Mouse (Mus musculus) ZHBTc4 (cell line): ENCODE measurements at regions not wholly inside any gene's neighbourhood (a gene's known extent, or its start where the extent isn't known, plus 50 kb on each side); places are given as distances from the start of the nearest gene placed in this dataset.

ENCODE experiments used
- DNase-seq: peaks from one replicate; pipeline ENCODE4 v3.0.0-alpha.2; 2011; ENCODE audit warnings: low read depth, low spot score

DNA sequence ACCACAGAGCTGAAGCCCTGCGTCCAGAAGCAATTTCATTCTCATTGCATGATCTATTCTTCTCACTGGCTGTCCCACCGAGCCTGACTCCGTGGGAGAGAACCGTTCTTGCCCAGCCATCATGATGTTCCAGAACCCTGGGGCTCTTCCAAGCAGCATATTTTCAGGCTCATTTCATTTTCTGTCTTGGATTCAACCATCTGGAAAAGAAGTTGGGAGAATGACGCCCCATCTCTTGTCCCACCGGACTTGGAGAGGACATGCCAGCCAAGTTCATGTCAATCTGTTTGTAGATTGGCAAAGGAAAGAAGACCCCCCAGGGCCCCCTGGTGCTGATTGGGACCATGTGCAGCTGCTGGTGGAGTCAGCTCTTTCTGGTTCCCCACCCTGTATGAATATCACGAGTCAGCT, 1400.5 kb upstream of the Lrrc6 start:
- no peak for DNase-seq

DNA sequence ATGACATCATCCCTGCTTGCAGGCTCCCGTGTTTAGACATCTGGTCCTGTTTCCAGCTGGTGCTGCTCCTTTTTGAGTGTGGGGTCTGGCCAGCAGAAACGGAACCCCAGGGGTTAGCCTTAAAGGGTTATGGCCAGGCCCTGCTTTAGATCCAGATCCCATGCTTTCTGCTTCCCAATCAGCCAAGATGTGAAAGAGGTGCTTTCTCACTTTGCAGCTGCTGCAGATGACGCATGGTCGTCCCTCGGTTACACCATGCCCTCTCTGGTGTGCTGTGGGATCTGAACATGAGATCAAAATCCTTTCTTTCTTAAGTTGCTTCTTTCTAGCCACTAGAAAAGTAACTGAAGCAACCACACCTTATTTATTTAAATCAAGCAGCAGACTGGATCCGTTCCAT, 1399.1 kb upstream of the Lrrc6 start:
- DNase-seq = no peak

DNA sequence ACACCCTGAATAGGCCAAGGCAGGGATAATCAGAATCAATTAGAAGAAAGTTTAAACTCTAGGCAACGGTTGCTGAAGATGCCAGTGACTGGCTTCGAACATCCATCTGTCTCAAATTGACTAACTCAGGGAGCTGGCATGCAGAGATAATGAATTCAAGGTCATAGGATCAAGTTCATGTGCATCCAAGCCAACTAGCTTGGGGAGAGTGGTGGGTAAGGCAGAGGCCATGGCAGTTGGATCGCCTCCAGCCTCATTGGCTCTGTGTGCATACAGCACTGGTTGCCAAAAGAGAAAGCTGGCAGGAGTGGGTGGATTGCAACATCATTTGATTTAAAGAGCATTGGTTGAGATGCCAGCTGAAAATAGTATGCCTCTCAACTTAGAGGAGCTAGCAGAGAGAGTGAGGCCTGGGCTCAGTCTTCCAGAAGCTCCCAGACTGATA, 1398.3 kb upstream of the Lrrc6 start:
- no peak for DNase-seq

DNA sequence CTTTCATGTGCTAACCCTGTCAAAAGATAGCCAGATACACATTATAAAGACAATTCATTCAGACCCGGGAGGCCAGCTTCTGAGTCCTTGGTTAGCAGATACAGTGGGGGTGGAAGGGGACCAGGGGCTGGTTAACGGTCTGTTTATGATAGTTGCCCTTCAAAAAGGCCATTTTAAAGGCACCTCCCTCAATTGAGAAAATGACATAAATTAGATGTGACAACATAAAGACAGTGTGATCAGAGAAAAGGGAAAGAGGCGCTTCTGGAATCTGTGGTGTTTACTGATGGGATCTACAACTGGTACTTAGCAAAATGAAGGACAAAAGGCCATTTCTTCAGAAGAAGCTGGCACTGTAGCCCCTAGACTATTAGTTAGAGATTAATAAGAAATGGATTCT, 1391.4 kb upstream of the Lrrc6 start:
- no peak for DNase-seq

DNA sequence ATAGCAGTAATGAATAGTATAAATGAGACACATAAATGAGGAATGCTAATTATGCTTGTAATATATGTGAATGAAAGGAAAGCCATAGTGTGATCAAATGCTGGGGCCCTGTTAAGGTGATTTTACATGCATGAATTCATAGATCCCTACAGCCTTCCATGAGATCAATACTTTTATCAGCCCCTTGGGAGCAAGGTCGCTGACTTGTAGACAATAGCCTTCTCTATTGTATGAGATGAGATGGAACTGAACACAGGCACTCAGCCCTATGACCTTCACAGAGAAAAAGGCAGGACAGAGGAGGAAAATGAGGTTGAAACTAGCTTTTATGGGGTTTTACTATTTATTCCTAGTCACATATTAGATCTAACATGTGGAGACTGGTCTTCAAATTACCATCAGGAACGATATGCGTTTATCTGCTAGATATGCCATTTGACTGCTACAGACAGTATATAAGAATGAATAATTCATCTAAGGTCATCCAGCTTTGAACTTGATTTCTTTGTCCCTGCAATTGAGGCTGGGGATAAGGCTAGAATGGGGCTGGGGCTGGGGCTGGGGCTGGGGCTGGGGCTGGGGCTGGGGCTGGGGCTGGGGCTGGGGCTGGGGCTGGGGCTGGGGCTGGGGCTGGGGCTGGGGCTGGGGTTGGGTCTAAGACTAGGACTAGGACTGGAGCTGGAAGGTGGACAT, 1390.0 kb upstream of the Lrrc6 start:
- no peak for DNase-seq

DNA sequence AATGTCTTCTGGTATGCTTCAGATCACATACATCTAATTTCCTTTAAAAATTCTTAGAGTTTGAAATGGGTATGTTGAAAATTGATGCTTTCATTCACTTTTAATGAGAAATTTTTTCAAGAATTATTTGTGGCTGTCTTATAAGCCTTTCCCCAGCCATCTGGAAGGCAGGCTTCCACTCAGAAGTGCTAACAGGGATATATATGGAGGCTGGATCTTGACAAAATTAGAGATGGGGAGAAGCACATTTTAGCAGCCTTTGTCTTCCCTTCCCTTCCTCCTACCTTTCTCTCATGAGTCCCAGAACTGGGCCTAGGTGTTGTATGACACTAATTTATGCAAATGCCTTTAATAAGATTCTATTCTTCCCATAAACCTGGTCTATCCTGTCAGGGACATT, 1387.8 kb upstream of the Lrrc6 start:
- DNase-seq = no peak

DNA sequence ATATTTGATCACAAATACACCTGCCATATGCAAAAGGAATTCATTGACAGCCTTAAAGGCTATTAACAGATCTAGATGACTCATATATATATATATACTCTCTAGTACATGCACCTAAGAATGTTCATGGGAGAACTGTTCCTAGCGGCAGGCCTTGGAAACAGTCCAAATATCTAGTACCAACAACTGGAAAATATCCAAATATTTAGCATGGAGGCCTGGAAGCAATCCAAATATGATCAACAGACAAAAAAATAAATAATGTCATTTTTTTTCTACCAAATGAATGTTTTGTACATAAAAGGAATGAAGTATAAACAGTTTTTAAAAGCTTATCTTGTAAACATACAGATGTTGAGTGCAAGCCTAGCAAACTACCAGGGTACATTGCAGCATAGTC, 1354.6 kb upstream of the Lrrc6 start:
- DNase-seq = no peak

DNA sequence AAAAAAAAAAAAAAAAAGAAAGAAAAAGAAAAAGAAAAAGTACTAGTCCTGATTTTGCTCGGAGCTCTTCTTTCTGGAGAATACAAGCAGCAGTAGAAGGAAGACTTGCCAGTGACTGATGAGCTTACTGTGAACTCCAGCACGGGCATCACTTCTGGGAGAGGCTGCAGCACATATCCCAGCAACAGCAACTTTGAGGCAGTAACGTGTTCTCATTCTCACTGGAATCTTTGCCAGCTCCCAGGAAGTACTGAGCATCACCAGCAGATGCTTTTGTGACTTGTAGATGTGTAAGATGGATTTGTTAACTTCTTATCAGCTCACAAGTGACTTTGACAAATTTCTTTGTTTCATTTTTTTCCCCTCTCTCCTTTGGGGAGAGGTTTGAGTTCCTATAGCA, 1349.4 kb upstream of the Lrrc6 start:
- no peak for DNase-seq

GRCm38 (mm10) chr15:67845707-67846106, 1345.0 kb upstream of the Lrrc6 start:
- no peak for DNase-seq

- DNase-seq = no peak
Measured at GRCm38 (mm10) chr15:67840671-67841070, 1340.0 kb upstream of the Lrrc6 start.

GRCm38 (mm10) chr15:67825796-67826484, 1325.2 kb upstream of the Lrrc6 start:
- no peak for DNase-seq

- DNase-seq = no peak
Measured at GRCm38 (mm10) chr15:67823226-67823625, 1322.5 kb upstream of the Lrrc6 start.

DNA sequence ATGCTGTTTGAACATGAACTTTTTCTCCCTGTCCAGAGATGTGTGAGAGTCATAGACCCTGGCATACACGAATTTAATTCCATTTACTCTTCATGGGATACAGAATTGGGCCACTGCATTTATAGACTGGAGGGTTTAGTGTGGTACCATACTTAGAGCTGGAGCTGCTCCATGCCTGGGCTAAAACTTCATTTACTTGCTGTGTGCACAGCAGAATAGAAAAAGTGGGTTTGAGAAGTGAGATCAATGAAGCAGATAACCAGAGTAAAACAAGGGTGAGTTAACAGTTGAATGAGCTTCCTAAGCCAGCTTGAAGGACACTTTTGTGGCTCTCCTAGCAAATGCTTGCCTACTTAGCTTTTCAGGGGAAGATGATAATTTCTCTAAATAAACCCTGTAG, 1299.2 kb upstream of the Lrrc6 start:
- no peak for DNase-seq

- DNase-seq = no peak
Measured at GRCm38 (mm10) chr15:67795578-67795977, 1294.9 kb upstream of the Lrrc6 start.

- no peak for DNase-seq
Measured at GRCm38 (mm10) chr15:67792822-67793221, 1292.1 kb upstream of the Lrrc6 start.

DNA sequence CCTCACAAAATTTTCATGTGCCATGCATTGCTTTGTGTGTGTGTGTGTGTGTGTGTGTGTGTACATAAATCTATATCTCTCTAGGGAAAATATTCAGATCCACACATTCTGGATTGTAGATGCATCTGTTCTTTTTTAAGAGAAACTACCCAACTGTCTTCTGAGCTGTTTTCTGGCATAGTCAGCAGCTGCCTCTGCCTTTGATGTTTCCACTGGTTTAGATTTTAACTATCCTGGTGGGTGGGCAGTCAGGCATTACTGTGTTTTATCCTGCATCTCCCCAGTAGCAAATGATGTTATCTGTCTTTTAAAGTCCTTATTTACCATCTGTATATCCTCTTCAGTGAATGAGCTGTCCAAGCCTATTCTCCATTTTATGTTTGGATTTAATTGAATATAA, 1287.9 kb upstream of the Lrrc6 start:
- no peak for DNase-seq

DNA sequence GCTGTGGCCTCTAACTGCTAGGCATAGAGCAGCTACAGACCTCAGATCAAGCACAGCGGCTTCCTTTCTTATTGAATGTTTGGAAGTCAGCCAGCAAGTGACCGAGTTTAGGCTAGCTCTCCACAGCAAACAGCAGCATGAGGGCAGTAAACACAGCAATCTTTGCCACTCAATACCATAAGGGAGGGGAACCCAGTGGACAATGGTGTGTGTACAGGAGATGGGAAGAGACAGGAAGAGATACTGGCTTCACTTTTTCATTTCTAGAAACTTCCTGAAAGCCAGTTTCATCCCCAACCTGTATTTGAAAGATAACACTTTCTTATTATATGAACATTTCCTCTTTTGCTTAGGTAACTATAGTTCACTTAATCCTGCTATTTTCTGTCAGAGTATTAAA, 1284.9 kb upstream of the Lrrc6 start:
- no peak for DNase-seq

GRCm38 (mm10) chr15:67783754-67784153, 1283.0 kb upstream of the Lrrc6 start:
- no peak for DNase-seq

DNA sequence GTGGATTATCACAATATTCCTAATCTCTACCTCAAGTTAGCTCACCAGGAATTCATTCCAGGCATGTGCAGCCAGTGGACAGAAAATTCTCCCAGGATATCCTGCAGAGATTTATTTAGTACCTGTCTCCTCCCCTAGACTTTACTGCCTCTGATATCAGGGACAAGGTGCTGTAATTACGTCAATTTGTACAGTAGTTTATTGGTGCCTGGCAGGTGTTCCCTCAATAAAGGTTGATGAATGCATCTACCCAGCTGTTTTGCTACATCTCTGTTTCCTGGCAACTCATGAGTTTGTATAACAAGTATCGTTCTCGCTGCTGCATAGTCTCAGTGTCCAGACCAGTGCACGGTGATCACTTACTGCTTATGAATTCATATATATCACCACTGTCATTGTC, 1281.8 kb upstream of the Lrrc6 start:
- no peak for DNase-seq

- DNase-seq = no peak
Measured at GRCm38 (mm10) chr15:67780856-67781255, 1280.1 kb upstream of the Lrrc6 start.

DNA sequence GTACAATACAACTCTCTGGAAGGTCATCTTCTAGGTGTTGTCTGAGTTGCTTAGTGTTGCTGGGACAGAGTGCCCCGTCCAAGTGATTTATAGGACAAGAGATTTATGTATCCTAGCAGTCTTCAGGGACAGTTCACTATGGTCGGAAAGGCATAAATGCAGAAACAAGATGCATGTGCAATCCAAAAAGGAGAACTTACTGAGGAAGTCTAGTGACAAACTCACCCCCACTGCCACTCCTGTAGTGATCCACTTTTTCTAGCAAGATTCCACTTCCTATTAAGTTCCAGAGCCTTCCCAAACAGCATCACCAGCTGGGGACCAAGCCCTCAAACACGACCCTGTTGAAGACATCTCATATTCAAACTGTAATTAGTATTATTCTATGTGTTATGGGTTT, 1266.9 kb upstream of the Lrrc6 start:
- no peak for DNase-seq

GRCm38 (mm10) chr15:67759221-67759620, 1258.5 kb upstream of the Lrrc6 start:
- no peak for DNase-seq

- no peak for DNase-seq
Measured at GRCm38 (mm10) chr15:67750582-67750981, 1249.9 kb upstream of the Lrrc6 start.
